22 mouse cellular contexts compared by ENCODE assay signal in genomic region chr5:112037080-112037479, GRCm38 (mm10).
"Had no signal": no experiment of that assay in that cellular context is flagged by ENCODE, and none has a peak within 500 bp of the region (broad histone marks: within the 10 kb centered on the region; RNA-seq: fewer than 3 reads in every experiment).

No protein-coding gene starts in this region.

- H3K36me3 ChIP-seq: heart, embryonic 13.5 days; heart, embryonic 15.5 days; hindbrain, embryonic 13.5 days; hindbrain, embryonic 15.5 days; kidney, embryonic 15.5 days; limb, embryonic 13.5 days; limb, embryonic 15.5 days; liver, embryonic 12.5 days had no signal

- H3K9me3 ChIP-seq: heart, embryonic 13.5 days; heart, embryonic 15.5 days; hindbrain, embryonic 13.5 days; hindbrain, embryonic 15.5 days; kidney, embryonic 15.5 days; limb, embryonic 13.5 days; limb, embryonic 15.5 days; liver, embryonic 12.5 days had no signal

- H3K4me3 ChIP-seq: heart, adult 2 months; heart, embryonic 13.5 days; heart, embryonic 15.5 days; hindbrain, embryonic 13.5 days; hindbrain, embryonic 15.5 days; kidney, embryonic 15.5 days; limb, embryonic 13.5 days; limb, embryonic 15.5 days; liver, embryonic 12.5 days had no signal

- H3K27me3 ChIP-seq: hindbrain, embryonic 15.5 days had no signal

- H3K27ac ChIP-seq: heart, adult 2 months; heart, embryonic 13.5 days; heart, embryonic 15.5 days; hindbrain, embryonic 13.5 days; hindbrain, embryonic 15.5 days; hindbrain, postnatal 0 days; kidney, embryonic 15.5 days; limb, embryonic 13.5 days; limb, embryonic 15.5 days; liver, embryonic 12.5 days; liver, embryonic 14.5 days had no signal

- DNase-seq: gastrocnemius, postnatal 14 days; gastrocnemius, postnatal 36 days; heart, adult 11 months; heart, adult 2 months; heart, postnatal 14 days; heart, postnatal 36 days; kidney, adult 2 months; layer of hippocampus, adult 9-11 months; layer of hippocampus, postnatal 36 days; left cerebral cortex, postnatal 4 days had no signal

- ATAC-seq: hindbrain, postnatal 0 days; intestine, embryonic 16.5 days; liver, embryonic 12.5 days had no signal

- H3K9ac ChIP-seq: heart, embryonic 13.5 days; heart, embryonic 15.5 days; hindbrain, embryonic 13.5 days; hindbrain, embryonic 15.5 days; kidney, embryonic 15.5 days; limb, embryonic 13.5 days; limb, embryonic 15.5 days; liver, embryonic 12.5 days; liver, embryonic 14.5 days had no signal

- H3K4me2 ChIP-seq: heart, embryonic 11.5 days; heart, embryonic 13.5 days; heart, embryonic 15.5 days; hindbrain, embryonic 13.5 days; hindbrain, embryonic 15.5 days; kidney, embryonic 15.5 days; limb, embryonic 13.5 days; limb, embryonic 15.5 days; liver, embryonic 12.5 days had no signal

- H3K4me1 ChIP-seq: heart, embryonic 13.5 days; heart, embryonic 15.5 days; limb, embryonic 13.5 days; limb, embryonic 15.5 days; liver, embryonic 12.5 days had no signal
